Mouse (Mus musculus) kidney, adult 9 months (tissue): ENCODE results near the gene Cacnb2.
"Not testable (repeated sequence)": the region's sequence is repeated elsewhere in the genome, so short reads cannot be mapped to it uniquely, and the experiment has no call there.

Experiments used
- DNase-seq: peaks from one replicate; pipeline ENCODE4 v3.0.0; 2022

Gene Cacnb2

GRCm38 (mm10) chr2:14657205-14657844 is 54.4 kb downstream of the Cacnb2 start:
- no peak for DNase-seq

GRCm38 (mm10) chr2:14665213-14665612 is 62.3 kb downstream of the Cacnb2 start:
- peak; percentile 11 for DNase-seq

- DNase-seq = no peak
Observed at GRCm38 (mm10) chr2:14672117-14672516, 69.2 kb downstream of the Cacnb2 start.

GRCm38 (mm10) chr2:14676885-14677516 is 74.1 kb downstream of the Cacnb2 start:
- peak; percentile 52 for DNase-seq

GRCm38 (mm10) chr2:14684231-14684630 is 81.3 kb downstream of the Cacnb2 start:
- no peak for DNase-seq

- DNase-seq = peak; percentile 63
Observed at GRCm38 (mm10) chr2:14702973-14703645, 100.2 kb downstream of the Cacnb2 start.

GRCm38 (mm10) chr2:14703676-14704075 is 100.8 kb downstream of the Cacnb2 start:
- no peak for DNase-seq

- DNase-seq = no peak
Observed at GRCm38 (mm10) chr2:14710247-14710646, 107.4 kb downstream of the Cacnb2 start.

- peak; percentile 16 for DNase-seq
Observed at GRCm38 (mm10) chr2:14711751-14712150, 108.9 kb downstream of the Cacnb2 start.

GRCm38 (mm10) chr2:14713049-14713448 is 110.2 kb downstream of the Cacnb2 start:
- DNase-seq = no peak

GRCm38 (mm10) chr2:14716666-14717065 is 113.8 kb downstream of the Cacnb2 start:
- no peak for DNase-seq

- DNase-seq = no peak
Observed at GRCm38 (mm10) chr2:14719119-14719718, 116.3 kb downstream of the Cacnb2 start.

GRCm38 (mm10) chr2:14725437-14725836 is 122.5 kb downstream of the Cacnb2 start:
- no peak for DNase-seq

- DNase-seq = not testable (repeated sequence)
Observed at GRCm38 (mm10) chr2:14726601-14727000, 123.7 kb downstream of the Cacnb2 start.

- DNase-seq = no peak
Observed at GRCm38 (mm10) chr2:14738927-14739326, 136.0 kb downstream of the Cacnb2 start.

GRCm38 (mm10) chr2:14739510-14739909 is 136.6 kb downstream of the Cacnb2 start:
- DNase-seq = no peak

- no peak for DNase-seq
Observed at GRCm38 (mm10) chr2:14740359-14740758, 137.5 kb downstream of the Cacnb2 start.

GRCm38 (mm10) chr2:14744761-14745160 is 141.9 kb downstream of the Cacnb2 start:
- no peak for DNase-seq

GRCm38 (mm10) chr2:14762846-14763245 is 160.0 kb downstream of the Cacnb2 start:
- no peak for DNase-seq

GRCm38 (mm10) chr2:14763931-14764330 is 161.0 kb downstream of the Cacnb2 start:
- no peak for DNase-seq

GRCm38 (mm10) chr2:14769448-14769847 is 166.6 kb downstream of the Cacnb2 start:
- DNase-seq = no peak

- DNase-seq = no peak
Observed at GRCm38 (mm10) chr2:14770635-14771034, 167.7 kb downstream of the Cacnb2 start.

- DNase-seq = no peak
Observed at GRCm38 (mm10) chr2:14774375-14774774, 171.5 kb downstream of the Cacnb2 start.
